Mouse (Mus musculus) liver, embryonic 12.5 days (tissue): ENCODE data around the gene Ddhd1. TPM values are rescaled to one million over a fixed set of nuclear protein-coding genes. Genes with fewer than 3 reads are reported as not detected.
A peak's percentile ranks its signal among the peaks of the same experiment; 100 is the strongest.

ENCODE experiments used
- ATAC-seq: fragments of 200-750 bp; cut with Nextera tagmentation; 2 replicates; pipeline ENCODE4 v1.8.0; 2017; ENCODE audit warnings: moderate number of reproducible peaks, mild to moderate bottlenecking, moderate library complexity
- H3K27ac ChIP-seq: fragments of 300-500 bp; sonication (generic); 2 replicates; pipeline ENCODE4 v1.5.1; 2016; ENCODE audit warnings: mild to moderate bottlenecking
- H3K27me3 ChIP-seq: fragments of 300-500 bp; sonication (generic); replicated peaks from 2 replicates; pipeline ENCODE4 v1.6.1; 2016; ENCODE audit warnings: mild to moderate bottlenecking, moderate library complexity
- H3K36me3 ChIP-seq: fragments of 300-500 bp; sonication (generic); 2 replicates; pipeline ENCODE4 v1.6.1; 2016; ENCODE audit warnings: mild to moderate bottlenecking, moderate library complexity
- H3K4me1 ChIP-seq: fragments of 300-500 bp; sonication (generic); 2 replicates; pipeline ENCODE4 v1.6.1; 2016
- H3K4me2 ChIP-seq: fragments of 300-500 bp; sonication (generic); 2 replicates; pipeline ENCODE4 v1.6.1; 2016; ENCODE audit warnings: mild to moderate bottlenecking, moderate library complexity
- H3K4me3 ChIP-seq: fragments of 300-500 bp; sonication (generic); 2 replicates; pipeline ENCODE4 v1.5.1; 2016; ENCODE audit warnings: mild to moderate bottlenecking, moderate library complexity
- H3K9ac ChIP-seq: fragments of 300-500 bp; sonication (generic); 2 replicates; pipeline ENCODE4 v1.6.1; 2016; ENCODE audit warnings: mild to moderate bottlenecking, moderate library complexity
- H3K9me3 ChIP-seq: fragments of 300-500 bp; sonication (generic); replicated peaks from 2 replicates; pipeline ENCODE4 v1.6.1; 2016; ENCODE audit warnings: mild to moderate bottlenecking, moderate library complexity
- WGBS: fragments of 180-500 bp; shearing (Covaris S2); methylation state at CpG from one replicate; pipeline ENCODE4 v1.1.7; 2016; ENCODE audit not compliant: insufficient replicate concordance; 5-methylcytosine and 5-hydroxymethylcytosine counted together
- polyA plus RNA-seq: library from polyadenylated mRNA; unstranded; fragments of >200 nt; fragmentation: Nextera tagmentation; extraction: Ambion mirVana; gene quantifications from 2 replicates; pipeline ENCODE4 v1.2.1, GENCODE M21; 2016

Gene Ddhd1
- polyA plus RNA-seq, 1 experiment from 2014 or later = 12.5 TPM

DNA sequence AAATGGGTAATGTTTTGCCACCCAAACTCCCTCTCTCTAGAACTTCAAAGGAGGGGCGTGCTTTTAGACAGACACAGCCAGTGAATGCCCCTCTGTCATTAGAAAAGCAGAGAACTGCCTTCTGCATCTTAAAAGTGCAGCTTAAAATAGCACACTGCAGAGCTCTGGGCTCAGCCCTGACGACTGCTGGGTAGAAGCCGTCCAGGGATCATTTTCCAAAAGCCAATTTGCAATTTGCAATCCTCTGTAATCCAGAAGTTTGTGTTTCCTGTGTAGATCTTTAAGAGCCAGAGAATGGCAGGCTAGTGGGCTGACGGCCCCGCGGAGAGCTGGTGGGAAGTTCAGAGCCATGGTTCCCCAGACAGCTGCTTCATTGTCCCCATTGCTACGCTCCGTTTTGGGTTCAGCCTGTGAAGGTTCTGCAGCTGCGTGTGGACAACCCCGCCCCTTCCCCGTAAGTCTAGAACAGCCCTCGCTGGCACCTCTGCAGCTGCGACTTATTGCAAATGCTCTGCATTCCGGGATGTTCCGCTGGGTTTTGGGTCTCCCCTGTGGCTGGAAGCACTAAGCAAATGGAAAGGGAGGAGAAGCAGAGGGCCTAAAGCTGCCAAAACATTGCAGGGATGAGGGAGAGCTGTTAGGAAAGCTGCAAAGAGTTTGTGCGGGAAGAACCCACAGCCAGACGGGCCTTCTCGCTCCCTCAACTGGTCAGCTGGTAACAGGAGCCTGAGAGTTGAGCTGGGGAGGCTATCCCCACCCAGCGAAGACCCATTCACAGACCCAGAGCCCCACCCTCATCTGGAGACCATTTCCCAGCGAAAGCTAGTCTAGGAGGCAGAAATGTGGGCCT, 92.5 kb downstream of the Ddhd1 start:
- peaks cover 14% of the 10 kb centered on the region for H3K4me1 ChIP-seq
- no peak for ATAC-seq
- H3K4me3 ChIP-seq = no peak overlapping the region
- no peak overlapping the region for H3K27ac ChIP-seq
- no peaks in the 10 kb centered on the region for H3K9me3 ChIP-seq
- H3K9ac ChIP-seq = 0 out of 2 replicates have a peak overlapping the region, but pooled peaks have one; percentile 35
- peak overlapping the region; percentile 64 for H3K4me2 ChIP-seq
- H3K36me3 ChIP-seq = no peaks in the 10 kb centered on the region
- 0 out of 2 replicates have a peak, but pooled peaks cover 4% of the 10 kb centered on the region for H3K27me3 ChIP-seq
- 26% methylated on average over 20 of the region's 20 CpGs for WGBS

DNA sequence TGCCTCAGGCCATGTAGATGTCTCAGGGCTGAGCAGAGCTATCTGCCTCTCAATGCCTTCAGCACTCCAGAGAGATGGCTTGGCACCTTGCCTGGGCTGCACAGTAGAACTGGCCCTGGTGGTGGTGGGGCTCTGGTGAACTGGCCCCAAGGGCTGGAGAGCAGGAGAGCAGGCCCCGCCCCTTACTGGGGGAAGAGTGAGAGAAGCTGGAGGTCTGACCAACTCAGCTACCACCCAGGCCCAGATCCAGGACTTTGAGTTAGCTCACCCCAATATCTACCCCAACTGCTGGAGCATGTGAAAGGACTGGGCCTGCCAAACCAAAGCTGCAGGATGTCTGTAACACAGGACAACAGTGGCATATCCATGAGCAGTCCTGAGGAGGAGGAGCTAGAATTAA, 94.4 kb downstream of the Ddhd1 start:
- Histone ChIP-seq H3K4me1 (peaks cover 14% of the 10 kb centered on the region), H3K9ac (no peak overlapping the region), H3K27me3 (0 out of 2 replicates have a peak, but pooled peaks cover 4% of the 10 kb centered on the region), H3K27ac (no peak overlapping the region), H3K4me2 (no peak overlapping the region), H3K9me3 (no peaks in the 10 kb centered on the region), H3K4me3 (no peak overlapping the region), H3K36me3 (no peaks in the 10 kb centered on the region)
- no peak for ATAC-seq
- 71% methylated on average over 1 of the region's 1 CpGs for WGBS

DNA sequence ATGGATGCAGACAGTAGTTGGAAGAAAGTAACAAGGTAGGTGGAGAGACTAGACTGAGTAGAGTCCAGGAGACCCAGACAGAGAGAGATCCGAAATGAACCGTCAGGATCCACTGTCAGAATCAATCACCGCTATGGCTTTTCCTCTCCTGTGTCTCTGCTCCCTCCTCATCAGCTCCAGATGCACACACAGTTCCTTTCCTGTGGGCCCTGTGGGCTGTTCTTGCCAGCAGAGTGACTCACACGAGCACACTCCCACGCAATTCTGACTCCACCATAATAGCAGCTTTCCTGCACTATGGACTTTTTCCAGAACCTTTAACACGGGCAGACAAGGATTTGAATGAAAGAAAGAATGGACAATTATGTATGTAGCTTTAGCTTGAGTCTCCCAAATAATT, 96.3 kb downstream of the Ddhd1 start:
- no peak overlapping the region for H3K27ac ChIP-seq
- 63% methylated on average over 6 of the region's 6 CpGs for WGBS
- H3K27me3 ChIP-seq = 0 out of 2 replicates have a peak, but pooled peaks cover 4% of the 10 kb centered on the region
- H3K36me3 ChIP-seq = no peaks in the 10 kb centered on the region
- ATAC-seq = no peak
- no peak overlapping the region for H3K4me3 ChIP-seq
- no peaks in the 10 kb centered on the region for H3K9me3 ChIP-seq
- no peak overlapping the region for H3K4me2 ChIP-seq
- H3K4me1 ChIP-seq = peaks cover 14% of the 10 kb centered on the region
- no peak overlapping the region for H3K9ac ChIP-seq

DNA sequence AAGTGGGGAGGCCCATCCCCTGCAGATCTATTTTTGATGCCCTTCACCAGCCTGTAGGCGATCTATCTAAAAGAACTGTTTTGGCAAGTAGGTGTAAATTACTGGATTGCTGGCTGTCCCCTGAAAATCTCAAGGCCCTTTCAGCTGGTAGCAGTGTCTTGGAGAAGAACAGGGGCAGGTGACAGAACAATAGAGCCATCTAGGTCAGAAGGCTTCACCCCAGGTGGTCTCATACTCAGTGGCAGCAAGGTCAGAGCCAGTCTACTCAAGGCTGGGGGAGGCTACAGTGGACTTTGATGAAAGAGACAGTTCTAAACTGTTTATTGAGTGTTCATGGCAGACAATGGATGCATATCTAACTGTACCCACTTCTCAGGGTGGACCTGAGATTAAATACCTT, 98.9 kb downstream of the Ddhd1 start:
- Histone ChIP-seq H3K9me3 (no peaks in the 10 kb centered on the region), H3K4me2 (no peak overlapping the region), H3K4me1 (no peaks in the 10 kb centered on the region), H3K9ac (no peak overlapping the region), H3K27me3 (no peaks in the 10 kb centered on the region), H3K4me3 (no peak overlapping the region), H3K27ac (no peak overlapping the region), H3K36me3 (no peaks in the 10 kb centered on the region)
- no peak for ATAC-seq
- WGBS = 82% methylated on average over 1 of the region's 1 CpGs

DNA sequence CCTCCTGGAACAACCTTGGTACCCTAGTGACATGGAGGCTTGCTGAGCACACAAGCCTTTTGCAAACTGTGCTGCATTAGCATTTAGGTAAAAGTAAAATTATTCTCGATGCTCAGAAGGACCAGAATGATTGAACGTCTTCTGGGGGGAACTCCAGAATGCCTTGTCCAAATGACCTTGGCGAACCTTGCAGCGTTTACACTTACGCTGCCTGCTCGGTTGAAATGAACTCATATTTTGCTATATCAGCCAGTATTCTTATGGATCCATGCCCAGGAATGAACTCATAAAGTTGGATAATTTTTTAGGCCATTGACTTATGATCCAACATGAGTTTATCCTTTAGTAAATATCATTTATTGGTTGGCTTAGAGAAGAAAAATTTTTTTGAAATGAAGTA, 103.6 kb downstream of the Ddhd1 start:
- Histone ChIP-seq H3K4me2 (no peak overlapping the region), H3K27ac (no peak overlapping the region), H3K4me3 (no peak overlapping the region), H3K27me3 (peaks cover 18% of the 10 kb centered on the region), H3K36me3 (no peaks in the 10 kb centered on the region), H3K4me1 (peaks cover 4% of the 10 kb centered on the region; the same call in 1 of the 2 replicates), H3K9me3 (no peaks in the 10 kb centered on the region), H3K9ac (no peak overlapping the region)
- 75% methylated on average over 6 of the region's 6 CpGs for WGBS
- ATAC-seq = no peak

DNA sequence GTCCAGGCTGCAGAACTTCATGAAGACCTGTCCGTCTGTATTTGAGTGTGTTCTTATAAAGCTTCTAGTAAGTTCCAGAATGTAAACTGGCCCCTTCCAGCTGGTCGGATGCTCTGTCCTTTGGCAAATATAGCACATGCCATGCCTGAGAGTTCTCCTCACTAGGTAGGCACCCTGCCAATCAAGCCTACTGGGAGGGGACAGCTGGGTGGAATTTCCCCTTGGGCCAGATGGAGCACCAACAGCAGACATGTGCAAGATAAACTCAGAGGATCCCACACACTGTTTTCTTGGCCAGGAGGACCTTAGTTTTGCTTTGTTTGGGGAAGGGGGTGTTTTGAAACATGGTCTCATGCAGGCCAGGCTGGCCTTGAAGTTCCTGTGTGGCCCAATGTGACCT, 104.1 kb downstream of the Ddhd1 start:
- ATAC-seq = no peak
- Histone ChIP-seq H3K27ac (no peak overlapping the region), H3K4me2 (no peak overlapping the region), H3K4me3 (no peak overlapping the region), H3K9me3 (no peaks in the 10 kb centered on the region), H3K27me3 (peaks cover 18% of the 10 kb centered on the region), H3K4me1 (peaks cover 4% of the 10 kb centered on the region; the same call in 1 of the 2 replicates), H3K36me3 (no peaks in the 10 kb centered on the region), H3K9ac (no peak overlapping the region)
- WGBS = 62% methylated on average over 2 of the region's 2 CpGs

DNA sequence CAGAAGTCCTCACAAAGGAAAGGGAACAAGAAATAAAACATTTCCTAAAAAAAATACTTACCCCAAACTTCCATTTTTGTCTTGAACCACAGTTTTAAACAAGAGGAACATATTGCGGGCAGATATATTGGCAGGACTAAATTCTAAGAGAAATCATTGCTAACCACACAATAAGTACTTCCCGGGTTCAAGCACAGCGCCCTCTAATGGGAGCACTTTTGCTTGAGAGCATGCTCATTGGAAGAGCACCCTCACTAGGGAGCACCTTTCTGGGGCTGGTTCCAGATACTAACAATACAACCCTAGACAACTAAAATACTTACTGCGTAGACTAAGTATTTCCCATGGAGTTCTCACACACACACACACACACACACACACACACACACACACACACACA, 105.5 kb downstream of the Ddhd1 start:
- H3K9ac ChIP-seq = no peak overlapping the region
- no peaks in the 10 kb centered on the region for H3K36me3 ChIP-seq
- 51% methylated on average over 4 of the region's 4 CpGs for WGBS
- peaks cover 4% of the 10 kb centered on the region; the same call in 1 of the 2 replicates for H3K4me1 ChIP-seq
- peaks cover 18% of the 10 kb centered on the region for H3K27me3 ChIP-seq
- H3K9me3 ChIP-seq = no peaks in the 10 kb centered on the region
- no peak overlapping the region for H3K4me2 ChIP-seq
- ATAC-seq = no peak
- no peak overlapping the region for H3K27ac ChIP-seq
- no peak overlapping the region for H3K4me3 ChIP-seq

DNA sequence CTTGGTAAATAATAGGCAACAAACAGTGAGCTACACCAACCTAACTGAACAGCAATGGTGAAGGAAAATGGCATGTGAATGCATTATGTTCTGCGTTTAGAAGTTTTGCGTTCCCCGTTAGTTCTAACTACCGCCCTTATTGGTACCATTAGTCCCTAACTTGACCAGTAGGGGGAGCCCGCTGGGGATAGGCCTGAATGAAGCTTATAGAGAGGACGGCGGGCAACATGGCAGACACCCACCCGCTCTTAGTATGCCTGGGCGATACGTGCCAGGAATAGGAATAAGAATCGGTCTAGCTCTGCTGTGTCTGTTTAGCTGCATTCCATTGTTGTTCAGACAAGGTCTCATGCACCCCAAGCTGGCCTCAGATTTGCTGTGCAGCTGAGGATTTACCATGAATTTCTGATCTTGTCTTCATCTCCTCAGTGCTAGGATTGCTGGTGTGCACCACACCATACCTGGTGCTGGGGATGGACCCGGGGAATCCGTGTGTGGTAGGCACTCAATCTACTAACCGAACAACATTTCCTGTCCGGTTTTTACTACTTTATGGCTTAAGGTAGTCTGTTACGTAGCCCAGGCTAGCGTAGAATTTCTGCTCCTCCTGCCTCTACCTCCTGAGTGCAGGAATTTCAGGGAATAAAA, 106.7 kb downstream of the Ddhd1 start:
- H3K4me1 ChIP-seq = peaks cover 4% of the 10 kb centered on the region; the same call in 1 of the 2 replicates
- H3K4me3 ChIP-seq = no peak overlapping the region
- H3K9ac ChIP-seq = no peak overlapping the region
- peak overlapping the region; percentile 44 for H3K4me2 ChIP-seq
- peaks cover 18% of the 10 kb centered on the region for H3K27me3 ChIP-seq
- no peak for ATAC-seq
- no peaks in the 10 kb centered on the region for H3K9me3 ChIP-seq
- H3K27ac ChIP-seq = no peak overlapping the region
- no peaks in the 10 kb centered on the region for H3K36me3 ChIP-seq
- 40% methylated on average over 17 of the region's 17 CpGs for WGBS

DNA sequence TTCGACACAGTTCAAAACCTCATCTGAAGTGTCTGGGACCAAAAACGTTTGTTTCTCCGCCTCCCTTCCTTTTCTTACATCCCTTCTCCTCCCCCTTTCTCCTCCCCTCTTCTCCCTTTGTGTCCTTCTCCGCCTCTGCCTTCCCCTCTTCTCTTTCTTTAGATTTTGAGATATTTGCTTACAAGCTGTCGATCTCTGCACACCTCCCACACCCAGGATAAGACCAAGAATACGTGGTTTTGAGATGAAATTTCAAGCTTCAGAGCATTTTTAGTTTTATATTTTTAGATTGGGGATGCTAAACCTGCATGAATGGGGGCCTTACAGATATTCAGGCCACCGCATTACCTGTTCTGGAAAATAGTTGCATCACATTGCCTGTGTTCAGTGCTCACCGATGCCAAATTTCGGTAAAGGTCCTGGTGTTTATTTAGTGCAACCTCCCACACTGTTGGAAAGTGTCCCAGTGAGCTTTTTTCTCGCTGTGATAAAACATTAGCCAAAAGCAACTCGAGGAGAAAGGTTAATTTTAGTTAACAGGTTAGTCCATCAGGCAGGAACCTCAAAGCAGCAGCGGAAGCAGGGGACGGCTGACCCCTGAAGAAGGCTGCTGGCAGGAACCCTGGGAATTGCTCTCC, 107.8 kb downstream of the Ddhd1 start:
- 57% methylated on average over 13 of the region's 13 CpGs for WGBS

DNA sequence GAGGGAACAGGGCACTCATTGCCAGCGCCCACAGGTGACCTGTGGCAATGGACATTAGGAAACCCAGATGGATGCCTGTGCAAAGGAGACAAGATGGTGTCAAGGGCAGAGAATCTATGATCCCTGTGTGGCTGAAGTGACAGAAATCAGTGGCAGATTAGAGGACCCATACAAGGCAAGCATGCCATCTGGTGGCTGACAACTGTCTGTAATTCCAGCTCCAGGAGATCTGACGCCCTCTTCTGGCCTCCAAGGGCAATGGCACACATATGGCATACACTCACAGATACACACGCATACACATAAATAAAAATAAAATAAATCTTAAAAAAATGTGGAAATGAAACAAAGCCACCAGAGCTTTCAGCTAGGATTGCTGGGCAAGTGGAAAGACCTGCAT, 109.8 kb downstream of the Ddhd1 start:
- Histone ChIP-seq H3K9ac (no peak overlapping the region), H3K27ac (no peak overlapping the region), H3K4me1 (peaks cover 4% of the 10 kb centered on the region; the same call in 1 of the 2 replicates), H3K4me2 (no peak overlapping the region), H3K4me3 (no peak overlapping the region), H3K27me3 (peaks cover 18% of the 10 kb centered on the region), H3K9me3 (no peaks in the 10 kb centered on the region), H3K36me3 (no peaks in the 10 kb centered on the region)
- WGBS = 52% methylated on average over 3 of the region's 3 CpGs
- no peak for ATAC-seq

More for the DNA sequence above, 107.8 kb downstream of the Ddhd1 start:
- no peak for ATAC-seq
- Histone ChIP-seq H3K4me1 (peaks cover 4% of the 10 kb centered on the region; the same call in 1 of the 2 replicates), H3K36me3 (no peaks in the 10 kb centered on the region), H3K4me2 (peak overlapping the region; percentile 44; the same call in 1 of the 2 replicates), H3K27me3 (peaks cover 18% of the 10 kb centered on the region), H3K4me3 (no peak overlapping the region), H3K9ac (no peak overlapping the region), H3K27ac (no peak overlapping the region), H3K9me3 (no peaks in the 10 kb centered on the region)

DNA sequence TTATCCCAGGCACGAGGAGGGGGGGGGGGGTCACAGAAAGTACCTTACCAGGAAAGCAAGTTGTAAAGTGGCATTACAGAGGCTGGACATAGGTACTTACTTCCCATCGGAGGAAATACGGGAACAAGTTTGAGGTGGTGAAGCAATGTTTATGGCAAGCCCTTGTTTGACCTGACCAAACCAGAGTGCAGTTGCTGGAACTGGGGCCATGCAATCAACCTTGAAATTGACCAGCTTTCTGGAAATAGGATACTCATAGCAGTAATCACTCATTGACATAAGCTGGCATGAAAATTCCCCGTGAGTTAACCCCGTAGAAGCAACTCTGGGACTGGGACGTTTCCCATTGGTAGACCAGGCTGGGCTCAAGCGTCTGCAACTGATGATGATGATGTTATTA, 113.0 kb downstream of the Ddhd1 start:
- ATAC-seq = no peak
- WGBS = 71% methylated on average over 7 of the region's 7 CpGs
- no peaks in the 10 kb centered on the region for H3K9me3 ChIP-seq
- H3K27me3 ChIP-seq = no peaks in the 10 kb centered on the region; the same call in 1 of the 2 replicates
- no peaks in the 10 kb centered on the region for H3K36me3 ChIP-seq
- no peak overlapping the region for H3K27ac ChIP-seq
- no peak overlapping the region for H3K9ac ChIP-seq
- H3K4me3 ChIP-seq = no peak overlapping the region
- no peak overlapping the region for H3K4me2 ChIP-seq
- H3K4me1 ChIP-seq = no peaks in the 10 kb centered on the region; the same call in 1 of the 2 replicates

DNA sequence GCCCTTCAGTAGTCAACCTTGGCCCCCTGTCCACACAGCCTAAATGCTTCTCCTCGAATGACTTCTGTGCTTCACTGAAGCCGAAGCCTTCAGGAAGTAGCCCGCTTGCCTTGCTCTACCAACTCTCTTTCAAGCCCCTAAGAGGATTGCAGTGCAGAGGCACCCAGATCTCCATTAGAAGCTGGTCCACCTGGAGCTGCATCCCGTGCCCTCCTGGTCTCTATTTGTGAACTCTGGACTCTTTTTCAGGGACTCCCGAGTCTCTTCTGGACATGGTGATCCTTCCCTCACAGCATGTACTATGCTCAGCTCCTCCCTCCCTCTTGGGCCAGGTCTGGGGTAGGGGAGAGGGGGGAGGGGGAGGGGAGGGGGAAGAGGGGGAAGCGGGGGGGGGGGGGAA, 113.9 kb downstream of the Ddhd1 start:
- 48% methylated on average over 5 of the region's 6 CpGs for WGBS
- Histone ChIP-seq H3K27me3 (no peaks in the 10 kb centered on the region), H3K4me3 (no peak overlapping the region), H3K4me1 (no peaks in the 10 kb centered on the region; the same call in 1 of the 2 replicates), H3K4me2 (no peak overlapping the region), H3K9me3 (no peaks in the 10 kb centered on the region), H3K27ac (no peak overlapping the region), H3K9ac (no peak overlapping the region), H3K36me3 (no peaks in the 10 kb centered on the region)
- ATAC-seq = no peak
